Mouse (Mus musculus) myocyte (in vitro differentiated cells): Measurements from ENCODE around the gene Sim1. TPM values are rescaled to one million over a fixed set of nuclear protein-coding genes. Genes with fewer than 3 reads are reported as not detected.
A peak's percentile ranks its signal among the peaks of the same experiment; 100 is the strongest.

Experiments used
- H3K27me3 ChIP-seq: one replicate; pipeline ENCODE4 v1.6.1; 2011; ENCODE audit not compliant: control insufficient read depth, insufficient read depth, insufficient read length
- H3K36me3 ChIP-seq: one replicate; pipeline ENCODE4 v1.6.1; 2011; ENCODE audit not compliant: control insufficient read depth, insufficient read depth
- H3K4me2 ChIP-seq: one replicate; pipeline ENCODE4 v1.6.1; 2011; ENCODE audit warnings: low read depth, control low read depth
- H3K4me3 ChIP-seq: one replicate; pipeline ENCODE4 v1.5.1; 2011; ENCODE audit warnings: mild to moderate bottlenecking, control low read depth, moderate library complexity
- H3K79me2 ChIP-seq: one replicate; pipeline ENCODE4 v1.6.1; 2011; ENCODE audit not compliant: control insufficient read depth, insufficient read depth
- H3ac ChIP-seq: one replicate; pipeline ENCODE4 v1.6.1; 2011; ENCODE audit not compliant: control insufficient read depth, insufficient read length
- CEBPB ChIP-seq: IDR thresholded peaks from 2 replicates; pipeline ENCODE4 v1.6.1; 2011; ENCODE audit warnings: mild to moderate bottlenecking, moderate library complexity; ENCODE audit not compliant: poor library complexity, insufficient read depth, severe bottlenecking
- E2F4 ChIP-seq: IDR thresholded peaks from one replicate; pipeline ENCODE4 v1.6.1; 2011; ENCODE audit warnings: mild to moderate bottlenecking, control low read depth, moderate library complexity; ENCODE audit not compliant: insufficient read depth
- MAX ChIP-seq: IDR thresholded peaks from one replicate; pipeline ENCODE4 v1.6.1; 2011; ENCODE audit warnings: low read depth, mild to moderate bottlenecking, control low read depth
- MYOD1 ChIP-seq, 3 experiments: IDR thresholded peaks; one replicate each; pipeline ENCODE4 v1.6.1; 2011; ENCODE audit warnings: control low read depth in 2 of 3, low read depth in 2 of 3, mild to moderate bottlenecking in 2 of 3, moderate library complexity in 1 of 3; ENCODE audit not compliant: insufficient read length in 2 of 3, control insufficient read depth in 1 of 3
- MYOG ChIP-seq, 3 experiments: IDR thresholded peaks; one replicate each; pipeline ENCODE4 v1.6.1; 2011; ENCODE audit warnings: control low read depth in 2 of 3, low read depth in 2 of 3, mild to moderate bottlenecking in 2 of 3; ENCODE audit not compliant: insufficient read length in 2 of 3, control insufficient read depth in 1 of 3, insufficient read depth in 1 of 3
- POLR2A ChIP-seq: IDR thresholded peaks from one replicate; pipeline ENCODE4 v1.6.1; 2011; ENCODE audit warnings: low read depth, mild to moderate bottlenecking, control low read depth, moderate library complexity; ENCODE audit not compliant: insufficient read length
- POLR2AphosphoS2 ChIP-seq: IDR thresholded peaks from one replicate; pipeline ENCODE4 v1.6.1; 2011; ENCODE audit warnings: low read depth, control low read depth; ENCODE audit not compliant: insufficient read length
- REST ChIP-seq: IDR thresholded peaks from one replicate; pipeline ENCODE4 v1.6.1; 2011; ENCODE audit warnings: mild to moderate bottlenecking, control low read depth, moderate library complexity; ENCODE audit not compliant: insufficient read depth, insufficient read length
- SRF ChIP-seq: IDR thresholded peaks from one replicate; pipeline ENCODE4 v1.6.1; 2011; ENCODE audit warnings: low read depth; ENCODE audit not compliant: control insufficient read depth, insufficient read length
- TCF12 ChIP-seq: IDR thresholded peaks from one replicate; pipeline ENCODE4 v1.6.1; 2011; ENCODE audit warnings: mild to moderate bottlenecking, control low read depth; ENCODE audit not compliant: poor library complexity, insufficient read depth, severe bottlenecking
- TCF3 ChIP-seq: IDR thresholded peaks from one replicate; pipeline ENCODE4 v1.6.1; 2011; ENCODE audit warnings: low read depth, control low read depth; ENCODE audit not compliant: insufficient read length
- USF1 ChIP-seq: IDR thresholded peaks from one replicate; pipeline ENCODE4 v1.6.1; 2011; ENCODE audit warnings: low read depth, mild to moderate bottlenecking, control low read depth, moderate library complexity
- polyA plus RNA-seq: library from polyadenylated mRNA; unstranded; fragments of >200 nt; fragmentation: generic; extraction: Trizol; gene quantifications from one replicate; pipeline ENCODE4 v1.2.1, GENCODE M21; 2012; ENCODE audit warnings: missing spikeins

The Sim1 gene
- polyA plus RNA-seq, 1 experiment: 0.04 TPM

DNA sequence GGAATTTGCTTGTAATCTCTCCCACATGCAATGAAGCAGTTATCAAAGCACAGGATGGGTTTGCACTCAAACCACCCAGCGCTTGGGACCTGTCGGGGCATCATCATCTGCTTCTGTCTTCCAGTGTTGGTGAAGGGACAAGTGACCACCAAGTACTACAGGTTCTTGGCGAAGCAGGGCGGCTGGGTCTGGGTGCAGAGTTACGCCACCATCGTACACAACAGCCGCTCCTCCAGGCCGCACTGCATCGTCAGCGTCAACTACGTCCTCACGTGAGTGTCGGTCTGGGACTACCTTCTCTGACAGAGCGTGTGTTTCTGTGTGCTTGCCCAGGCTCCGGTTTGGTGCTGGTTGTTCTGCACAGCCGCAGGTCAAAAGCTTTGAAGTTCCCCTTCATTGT lies 15.8 kb downstream of the Sim1 start:
- Histone ChIP-seq H3K4me3 (no peak overlapping the region), H3K36me3 (no peaks in the 10 kb centered on the region)

DNA sequence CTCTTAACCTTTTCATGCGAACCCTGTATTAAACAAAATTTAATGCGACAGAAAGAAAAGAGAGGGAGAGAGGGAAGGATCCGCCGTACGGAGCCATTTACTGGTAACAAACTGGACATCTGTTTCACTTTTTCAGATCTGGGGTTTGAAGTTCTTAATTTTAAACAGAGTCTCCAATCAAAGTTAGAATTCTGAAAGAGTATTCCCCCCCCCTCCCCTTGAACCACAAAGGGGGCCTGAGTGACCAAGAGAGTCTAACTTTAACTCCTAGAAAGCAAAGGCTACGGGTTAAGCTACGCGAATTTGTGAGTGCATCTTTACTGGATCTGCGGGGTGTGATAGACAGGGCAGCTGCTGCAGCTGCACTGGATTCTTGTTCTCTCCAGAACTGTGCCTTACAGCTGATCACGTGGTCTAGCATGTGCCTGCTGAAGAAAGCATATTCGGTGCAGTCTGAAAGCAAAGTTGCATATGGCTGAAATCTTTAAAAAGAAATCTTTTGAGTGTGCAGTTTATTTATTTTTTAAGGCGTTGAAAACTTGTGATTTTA lies 16.4 kb downstream of the Sim1 start:
- Histone ChIP-seq H3ac (no peak overlapping the region), H3K27me3 (no peaks in the 10 kb centered on the region), H3K4me3 (no peak overlapping the region), H3K36me3 (no peaks in the 10 kb centered on the region), H3K79me2 (no peaks in the 10 kb centered on the region), H3K4me2 (peak overlapping the region; percentile 67)
- peak in 1 of 3 experiments; percentile 33 for TF ChIP-seq MYOG (IDR thresholded peaks at IDR 0.05; ENCODE audit: control insufficient read depth in 1 of 3, insufficient read depth in 1 of 3, insufficient read length in 2 of 3, low read depth in 2 of 3)
- TF ChIP-seq TCF3: peak; percentile 19
- TF ChIP-seq POLR2AphosphoS2: no peak
- TF ChIP-seq SRF: no peak
- no peak for TF ChIP-seq MAX
- no peak for TF ChIP-seq REST
- TF ChIP-seq USF1: peak; percentile 92
- no peak for TF ChIP-seq CEBPB
- TF ChIP-seq POLR2A: no peak
- peak; percentile 47 for TF ChIP-seq TCF12
- peak; percentile 69 to 92 (median 90) for TF ChIP-seq MYOD1 (IDR thresholded peaks at IDR 0.05; ENCODE audit: control insufficient read depth in 1 of 3, insufficient read length in 2 of 3, low read depth in 2 of 3)
- TF ChIP-seq E2F4: no peak

More for the DNA sequence above, 15.8 kb downstream of the Sim1 start:
- Histone ChIP-seq H3K4me2 (peak overlapping the region; percentile 67), H3ac (no peak overlapping the region), H3K79me2 (no peaks in the 10 kb centered on the region), H3K27me3 (no peaks in the 10 kb centered on the region)
- no peak for TF ChIP-seq USF1
- no peak for TF ChIP-seq TCF12
- TF ChIP-seq MYOG (IDR thresholded peaks at IDR 0.05; ENCODE audit: control insufficient read depth in 1 of 3, insufficient read depth in 1 of 3, insufficient read length in 2 of 3, low read depth in 2 of 3): no peak
- no peak for TF ChIP-seq E2F4
- no peak for TF ChIP-seq MYOD1 (IDR thresholded peaks at IDR 0.05; ENCODE audit: control insufficient read depth in 1 of 3, insufficient read length in 2 of 3, low read depth in 2 of 3)
- no peak for TF ChIP-seq REST
- no peak for TF ChIP-seq POLR2AphosphoS2
- no peak for TF ChIP-seq SRF
- TF ChIP-seq TCF3: no peak
- TF ChIP-seq POLR2A: no peak
- no peak for TF ChIP-seq CEBPB
- no peak for TF ChIP-seq MAX

DNA sequence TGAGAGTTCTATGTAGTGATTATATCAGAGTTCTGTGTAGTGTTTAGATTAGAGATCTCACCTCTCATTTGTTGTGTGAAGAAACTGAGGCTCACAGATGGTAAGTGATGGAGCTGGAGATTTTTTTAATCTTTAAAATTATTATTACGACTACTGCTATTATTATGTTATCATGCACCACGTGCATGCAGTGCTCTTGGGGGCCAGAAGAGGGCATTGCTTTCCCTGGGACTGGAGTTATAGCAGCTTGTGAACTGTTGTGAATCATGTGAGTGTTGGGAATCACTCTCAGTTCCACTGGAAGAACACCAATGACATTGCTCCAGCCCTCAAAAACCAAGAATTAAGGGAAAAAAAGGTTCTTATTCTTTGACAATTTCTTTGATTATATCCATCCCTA lies 21.1 kb downstream of the Sim1 start:
- no peaks in the 10 kb centered on the region for H3K79me2 ChIP-seq
- H3ac ChIP-seq: no peak overlapping the region
- H3K36me3 ChIP-seq: no peaks in the 10 kb centered on the region
- H3K4me2 ChIP-seq: no peak overlapping the region
- H3K4me3 ChIP-seq: no peak overlapping the region
- H3K27me3 ChIP-seq: no peaks in the 10 kb centered on the region
- TF ChIP-seq POLR2AphosphoS2: no peak
- no peak for TF ChIP-seq TCF3
- TF ChIP-seq SRF: no peak
- no peak for TF ChIP-seq USF1
- no peak for TF ChIP-seq MAX
- TF ChIP-seq REST: no peak
- TF ChIP-seq MYOD1 (IDR thresholded peaks at IDR 0.05; ENCODE audit: control insufficient read depth in 1 of 3, insufficient read length in 2 of 3, low read depth in 2 of 3): no peak
- no peak for TF ChIP-seq E2F4
- no peak for TF ChIP-seq TCF12
- TF ChIP-seq POLR2A: no peak
- TF ChIP-seq CEBPB: no peak
- TF ChIP-seq MYOG (IDR thresholded peaks at IDR 0.05; ENCODE audit: control insufficient read depth in 1 of 3, insufficient read depth in 1 of 3, insufficient read length in 2 of 3, low read depth in 2 of 3): no peak

DNA sequence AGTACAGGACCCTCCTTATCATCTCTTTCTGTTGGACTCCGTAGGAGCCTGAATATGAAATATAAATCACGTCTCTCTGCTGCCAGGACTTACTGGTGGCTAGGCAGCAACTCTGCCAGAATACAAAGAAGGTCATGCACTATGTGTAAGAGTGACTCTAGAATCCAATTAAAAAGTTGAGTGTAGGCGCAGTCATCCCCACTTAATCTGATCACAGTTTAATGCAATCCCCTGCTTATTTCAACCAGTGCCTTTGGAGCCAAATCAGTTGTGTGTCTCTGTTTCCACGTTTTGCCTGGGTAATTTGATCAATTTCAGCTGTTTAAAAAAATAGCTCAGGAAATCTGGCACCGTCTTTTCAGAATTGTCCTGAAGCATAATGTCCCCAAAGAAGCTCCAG lies 34.7 kb downstream of the Sim1 start:
- H3ac ChIP-seq: no peak overlapping the region
- H3K79me2 ChIP-seq: no peaks in the 10 kb centered on the region
- H3K4me3 ChIP-seq: no peak overlapping the region
- H3K36me3 ChIP-seq: no peaks in the 10 kb centered on the region
- H3K27me3 ChIP-seq: no peaks in the 10 kb centered on the region
- no peak for TF ChIP-seq MYOD1 (IDR thresholded peaks at IDR 0.05; ENCODE audit: control insufficient read depth in 1 of 3, insufficient read length in 2 of 3, low read depth in 2 of 3)
- TF ChIP-seq MAX: no peak
- TF ChIP-seq REST: no peak
- no peak for TF ChIP-seq TCF12
- TF ChIP-seq CEBPB: no peak
- no peak for TF ChIP-seq SRF
- TF ChIP-seq TCF3: no peak
- TF ChIP-seq USF1: no peak
- no peak for TF ChIP-seq E2F4
- TF ChIP-seq POLR2A: no peak
- TF ChIP-seq POLR2AphosphoS2: no peak
- no peak for TF ChIP-seq MYOG (IDR thresholded peaks at IDR 0.05; ENCODE audit: control insufficient read depth in 1 of 3, insufficient read depth in 1 of 3, insufficient read length in 2 of 3, low read depth in 2 of 3)
- no peak overlapping the region for H3K4me2 ChIP-seq

DNA sequence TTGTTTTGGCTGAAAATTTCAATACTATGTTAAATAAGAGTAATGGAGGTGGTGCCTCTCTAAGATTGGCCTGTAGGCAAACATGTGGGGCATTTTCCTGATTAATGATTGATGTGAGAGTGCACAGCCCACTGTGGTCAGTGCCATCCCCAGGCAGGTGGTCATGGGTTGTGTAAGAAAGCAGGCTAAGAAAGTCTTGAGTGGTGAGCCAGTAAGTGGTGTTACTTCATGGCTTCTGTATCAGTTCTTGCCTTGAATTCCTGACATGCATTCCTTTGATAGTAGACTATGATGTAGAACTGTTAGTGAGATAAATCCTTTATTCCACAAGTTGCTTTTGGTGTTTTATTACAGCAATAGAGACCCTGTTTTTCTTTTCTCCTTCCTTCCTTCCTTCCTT lies 41.1 kb downstream of the Sim1 start:
- no peak overlapping the region for H3K4me3 ChIP-seq
- H3ac ChIP-seq: no peak overlapping the region
- no peak for TF ChIP-seq POLR2A
- no peak for TF ChIP-seq CEBPB
- no peak for TF ChIP-seq MYOG (IDR thresholded peaks at IDR 0.05; ENCODE audit: control insufficient read depth in 1 of 3, insufficient read depth in 1 of 3, insufficient read length in 2 of 3, low read depth in 2 of 3)
- TF ChIP-seq POLR2AphosphoS2: no peak
- no peak for TF ChIP-seq MAX
- TF ChIP-seq USF1: no peak
- TF ChIP-seq TCF3: no peak
- TF ChIP-seq TCF12: no peak
- no peak for TF ChIP-seq SRF
- no peak for TF ChIP-seq REST
- no peak for TF ChIP-seq E2F4
- no peak for TF ChIP-seq MYOD1 (IDR thresholded peaks at IDR 0.05; ENCODE audit: control insufficient read depth in 1 of 3, insufficient read length in 2 of 3, low read depth in 2 of 3)

More for the DNA sequence above, 41.1 kb downstream of the Sim1 start:
- Histone ChIP-seq H3K36me3 (no peaks in the 10 kb centered on the region), H3K4me2 (no peak overlapping the region), H3K79me2 (no peaks in the 10 kb centered on the region), H3K27me3 (no peaks in the 10 kb centered on the region)
